Mouse (Mus musculus) forebrain, embryonic 10.5 days (tissue): Measurements from ENCODE around the gene Crat. TPM values are rescaled to one million over a fixed set of nuclear protein-coding genes. Genes with fewer than 3 reads are reported as not detected.

ENCODE experiments used
- DNase-seq: peaks from one replicate; pipeline ENCODE4 v3.0.0-alpha.2; 2017; ENCODE audit warnings: low spot score; ENCODE audit errors: extremely low spot score
- H3K27ac ChIP-seq: fragments of 300-500 bp; sonication (generic); 2 replicates; pipeline ENCODE4 v1.5.1; 2016; ENCODE audit warnings: mild to moderate bottlenecking
- H3K27me3 ChIP-seq: fragments of 300-500 bp; sonication (generic); 2 replicates; pipeline ENCODE4 v1.6.1; 2016; ENCODE audit warnings: mild to moderate bottlenecking; ENCODE audit not compliant: poor library complexity, severe bottlenecking
- H3K36me3 ChIP-seq: fragments of 300-500 bp; sonication (generic); replicated peaks from 2 replicates; pipeline ENCODE4 v1.6.1; 2016; ENCODE audit warnings: mild to moderate bottlenecking, moderate library complexity
- H3K4me1 ChIP-seq: fragments of 300-500 bp; sonication (generic); 2 replicates; pipeline ENCODE4 v1.6.1; 2016
- H3K4me3 ChIP-seq: fragments of 300-500 bp; sonication (generic); 2 replicates; pipeline ENCODE4 v1.5.1; 2016; ENCODE audit warnings: mild to moderate bottlenecking, moderate library complexity
- H3K9me3 ChIP-seq: fragments of 300-500 bp; sonication (generic); 2 replicates; pipeline ENCODE4 v1.6.1; 2016; ENCODE audit warnings: mild to moderate bottlenecking, moderate library complexity
- WGBS: fragments of 180-500 bp; shearing (Covaris S2); methylation state at CpG from one replicate; pipeline ENCODE4 v1.1.7; 2016; 5-methylcytosine and 5-hydroxymethylcytosine counted together
- polyA plus RNA-seq: library from polyadenylated mRNA; unstranded; fragments of >200 nt; fragmentation: Nextera tagmentation; extraction: Ambion mirVana; gene quantifications from 2 replicates; pipeline ENCODE4 v1.2.1, GENCODE M21; 2016

Crat gene
- polyA plus RNA-seq, 1 experiment from 2014 or later = 23.6 TPM

- peaks cover 86% of the 10 kb centered on the region for H3K36me3 ChIP-seq
- 85% methylated on average over 10 of the region's 10 CpGs for WGBS
- peaks cover 13% of the 10 kb centered on the region for H3K9me3 ChIP-seq
- no peak overlapping the region for H3K4me3 ChIP-seq
- DNase-seq = no peak
- H3K27me3 ChIP-seq = no peaks in the 10 kb centered on the region
- peaks cover 54% of the 10 kb centered on the region for H3K4me1 ChIP-seq
- peak overlapping the region; percentile 97 for H3K27ac ChIP-seq
These were observed 31.5 kb upstream of the Crat start for GRCm38 (mm10) chr2:30446891-30447826.

DNA sequence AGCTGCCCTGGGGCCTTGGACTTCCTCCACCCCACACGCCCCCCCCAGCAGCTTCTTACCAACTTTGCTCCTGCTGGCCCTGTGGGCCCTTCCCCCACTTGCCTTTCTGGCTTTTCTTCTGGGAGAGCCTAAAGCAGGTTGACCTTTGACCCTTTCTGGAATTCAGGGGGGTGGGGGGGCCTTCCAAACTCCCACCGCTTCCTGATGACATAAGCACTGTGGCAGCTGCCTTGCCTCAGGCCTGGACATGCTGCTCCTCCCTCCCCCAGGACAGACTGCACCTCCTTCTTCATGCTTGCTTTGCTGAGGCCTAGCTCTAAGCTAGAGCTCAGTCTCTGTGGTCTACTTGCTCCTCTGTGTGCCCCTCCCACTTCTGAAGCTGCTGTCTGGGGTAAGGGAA, 29.7 kb upstream of the Crat start:
- H3K4me1 ChIP-seq = peaks cover 73% of the 10 kb centered on the region

DNA sequence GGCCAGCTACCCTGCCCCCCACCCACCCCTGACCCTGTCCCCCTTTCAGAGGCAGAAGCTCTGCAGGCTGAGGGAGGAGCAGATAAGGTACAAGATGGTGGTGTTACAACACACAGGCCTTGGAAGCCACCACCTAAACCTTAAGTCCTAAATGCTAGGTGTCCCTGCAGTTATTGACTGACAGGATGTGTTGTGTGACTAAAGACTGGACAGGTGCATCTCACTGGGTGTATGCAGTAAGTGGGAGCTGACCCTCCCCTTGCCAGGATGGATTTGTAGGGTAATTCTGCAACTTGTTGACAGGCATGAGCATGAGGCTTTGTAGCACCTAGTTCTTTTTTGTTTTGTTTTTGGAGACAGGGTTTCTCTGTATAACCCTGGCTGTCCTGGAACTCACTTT, 28.8 kb upstream of the Crat start:
- H3K4me1 ChIP-seq = peaks cover 78% of the 10 kb centered on the region
- H3K4me3 ChIP-seq = no peak overlapping the region
- no peak for DNase-seq
- peaks cover 81% of the 10 kb centered on the region for H3K36me3 ChIP-seq
- peaks cover 2% of the 10 kb centered on the region for H3K9me3 ChIP-seq
- peak overlapping the region; percentile 97 for H3K27ac ChIP-seq
- no peaks in the 10 kb centered on the region for H3K27me3 ChIP-seq

More for the DNA sequence above, 29.7 kb upstream of the Crat start:
- peak overlapping the region; percentile 22 for H3K4me3 ChIP-seq
- 18% methylated on average over 2 of the region's 2 CpGs for WGBS
- H3K36me3 ChIP-seq = peaks cover 81% of the 10 kb centered on the region
- H3K9me3 ChIP-seq = peaks cover 11% of the 10 kb centered on the region
- H3K27ac ChIP-seq = peak overlapping the region; percentile 97
- peak; percentile 60 for DNase-seq
- no peaks in the 10 kb centered on the region for H3K27me3 ChIP-seq

DNA sequence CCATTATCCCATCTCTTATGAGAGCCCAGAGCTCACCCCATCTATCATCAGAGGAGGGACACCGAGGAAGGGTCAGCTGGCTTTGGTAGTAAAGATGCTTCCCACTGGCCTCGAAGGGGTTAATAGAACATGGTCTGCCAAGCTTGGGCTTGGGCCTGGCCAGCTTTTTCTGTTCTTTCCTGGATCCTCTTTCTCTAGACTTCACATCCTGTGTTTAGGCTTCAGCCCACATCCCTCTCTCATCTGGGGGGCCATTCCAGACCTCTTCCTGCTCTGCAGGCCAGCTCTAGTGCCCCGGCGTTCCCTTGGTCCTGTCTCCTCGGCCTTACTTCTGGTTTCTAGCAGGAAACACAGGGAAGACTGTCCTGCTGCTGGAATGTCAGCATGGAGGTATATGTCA, 28.4 kb upstream of the Crat start:
- no peak for DNase-seq
- H3K4me3 ChIP-seq = no peak overlapping the region
- H3K27me3 ChIP-seq = no peaks in the 10 kb centered on the region
- H3K36me3 ChIP-seq = peaks cover 81% of the 10 kb centered on the region
- H3K4me1 ChIP-seq = peaks cover 78% of the 10 kb centered on the region
- H3K27ac ChIP-seq = peak overlapping the region; percentile 97
- WGBS = 84% methylated on average over 5 of the region's 5 CpGs
- no peaks in the 10 kb centered on the region; the same call in 1 of the 2 replicates for H3K9me3 ChIP-seq

DNA sequence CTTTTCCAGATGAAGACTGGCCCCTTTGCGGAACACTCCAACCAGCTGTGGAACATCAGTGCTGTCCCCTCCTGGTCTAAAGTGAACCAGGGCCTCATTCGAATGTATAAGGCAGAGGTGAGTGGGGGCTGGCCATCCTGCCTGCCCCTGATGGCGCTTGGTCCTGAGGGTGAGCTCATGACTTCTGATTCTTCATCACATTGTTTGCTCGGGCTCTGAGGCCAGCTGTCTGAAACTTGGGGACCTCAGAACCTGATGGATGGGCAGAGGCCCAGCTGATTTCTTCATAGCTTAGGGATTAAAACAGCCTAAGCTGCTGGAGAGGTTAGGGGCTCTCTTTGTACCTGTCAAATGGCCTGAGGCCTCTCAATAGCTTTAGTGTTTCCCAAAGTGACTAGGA, 27.7 kb upstream of the Crat start:
- H3K4me3 ChIP-seq = no peak overlapping the region
- peak overlapping the region; percentile 97 for H3K27ac ChIP-seq
- peaks cover 78% of the 10 kb centered on the region for H3K4me1 ChIP-seq
- no peaks in the 10 kb centered on the region for H3K27me3 ChIP-seq
- H3K9me3 ChIP-seq = no peaks in the 10 kb centered on the region
- no peak for DNase-seq
- WGBS = 72% methylated on average over 4 of the region's 4 CpGs
- peaks cover 81% of the 10 kb centered on the region for H3K36me3 ChIP-seq

GRCm38 (mm10) chr2:30442498-30442890, 26.9 kb upstream of the Crat start:
- Histone ChIP-seq H3K9me3 (no peaks in the 10 kb centered on the region), H3K4me3 (peak overlapping the region; percentile 42), H3K27ac (peak overlapping the region; percentile 97), H3K4me1 (peaks cover 76% of the 10 kb centered on the region), H3K27me3 (no peaks in the 10 kb centered on the region), H3K36me3 (peaks cover 81% of the 10 kb centered on the region)
- DNase-seq = no peak
- WGBS = 55% methylated on average over 5 of the region's 5 CpGs

DNA sequence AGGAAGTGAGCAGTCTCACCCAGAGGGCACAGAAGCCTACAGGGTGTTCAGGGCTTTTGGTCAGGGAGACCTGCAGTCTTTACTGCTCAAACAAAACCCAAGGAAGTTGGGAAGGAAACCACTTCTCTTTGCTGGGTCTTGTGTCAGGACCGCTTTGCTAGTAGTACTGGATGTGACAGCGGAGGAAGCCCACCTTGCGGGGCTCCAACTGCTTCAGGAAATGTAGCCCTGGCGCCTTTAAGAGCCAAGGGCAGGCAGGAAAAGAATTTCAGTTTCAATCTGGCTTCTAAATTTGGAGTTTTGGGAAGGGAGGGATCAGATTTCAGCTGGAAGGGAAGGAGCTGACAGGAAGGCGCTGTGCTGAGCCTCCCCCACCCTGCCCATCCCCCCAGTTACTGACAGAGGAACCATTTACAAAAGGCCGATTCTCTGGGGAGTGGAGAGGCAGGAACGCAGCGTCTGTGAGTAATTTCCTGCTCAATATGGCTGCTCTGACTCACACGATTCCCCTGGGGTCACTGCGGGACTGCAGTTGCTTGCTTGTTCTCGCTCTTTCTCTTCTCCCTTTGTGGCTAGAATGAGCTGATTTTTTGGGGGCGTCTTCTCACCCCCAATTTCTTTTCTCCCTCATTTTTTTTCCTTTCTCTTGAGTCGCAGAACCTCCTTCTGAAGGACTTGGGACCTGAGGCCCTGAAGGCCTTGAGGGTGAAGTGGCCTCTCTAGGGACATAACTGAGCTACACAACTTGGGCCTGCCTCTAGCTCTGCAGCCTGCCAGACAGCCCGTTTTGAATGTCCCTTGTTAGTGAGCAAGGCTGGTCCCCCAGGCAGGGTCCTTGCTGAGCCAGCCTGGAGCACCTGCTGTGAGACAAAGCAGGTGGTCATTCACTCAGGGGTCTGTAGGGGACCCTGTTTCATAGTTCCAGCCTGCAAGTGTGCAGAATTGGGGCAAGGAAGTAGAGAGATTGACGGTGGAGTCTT, 26.2 kb upstream of the Crat start:
- Histone ChIP-seq H3K27ac (peak overlapping the region; percentile 97), H3K4me1 (peaks cover 70% of the 10 kb centered on the region), H3K36me3 (peaks cover 81% of the 10 kb centered on the region), H3K9me3 (no peaks in the 10 kb centered on the region), H3K27me3 (no peaks in the 10 kb centered on the region), H3K4me3 (peak overlapping the region; percentile 42)
- 5% methylated on average over 15 of the region's 15 CpGs for WGBS
- peak; percentile 85 for DNase-seq

- peak; percentile 65 for DNase-seq
- Histone ChIP-seq H3K9me3 (no peaks in the 10 kb centered on the region), H3K36me3 (peaks cover 75% of the 10 kb centered on the region), H3K4me1 (peaks cover 61% of the 10 kb centered on the region), H3K27me3 (no peaks in the 10 kb centered on the region), H3K4me3 (peak overlapping the region; percentile 42), H3K27ac (peak overlapping the region; percentile 97)
- WGBS = 23% methylated on average over 12 of the region's 12 CpGs
These were observed 25.3 kb upstream of the Crat start for GRCm38 (mm10) chr2:30440701-30441517.

- no peaks in the 10 kb centered on the region for H3K9me3 ChIP-seq
- DNase-seq = peak; percentile 15
- H3K4me1 ChIP-seq = peaks cover 55% of the 10 kb centered on the region
- no peaks in the 10 kb centered on the region for H3K27me3 ChIP-seq
- H3K4me3 ChIP-seq = no peak overlapping the region
- WGBS = 82% methylated on average over 3 of the region's 3 CpGs
- peak overlapping the region; percentile 97 for H3K27ac ChIP-seq
- peaks cover 73% of the 10 kb centered on the region for H3K36me3 ChIP-seq
These were observed 24.6 kb upstream of the Crat start for GRCm38 (mm10) chr2:30440211-30440700.

DNA sequence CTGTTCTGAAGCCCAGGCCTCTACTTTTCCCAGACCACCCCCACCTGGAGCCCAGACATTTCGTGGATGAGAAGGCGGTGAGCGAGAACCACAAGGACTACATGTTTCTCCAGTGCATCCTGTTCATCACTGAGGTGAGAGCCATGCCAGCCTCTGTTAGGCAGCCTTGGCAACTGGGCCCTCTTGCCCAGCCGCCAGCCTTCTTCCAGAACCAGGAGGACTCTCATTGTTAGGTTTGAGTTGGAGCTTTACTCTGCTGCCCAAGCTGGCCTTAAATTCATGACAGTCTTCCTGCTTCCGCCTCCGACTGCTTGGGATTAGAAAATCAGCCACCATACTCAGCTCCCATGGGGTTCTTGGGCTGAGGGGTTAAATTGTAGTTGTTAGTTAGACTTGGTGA, 24.0 kb upstream of the Crat start:
- WGBS = 92% methylated on average over 6 of the region's 6 CpGs
- Histone ChIP-seq H3K4me3 (no peak overlapping the region), H3K4me1 (peaks cover 48% of the 10 kb centered on the region), H3K36me3 (peaks cover 73% of the 10 kb centered on the region), H3K27ac (peak overlapping the region; percentile 97; the same call in 1 of the 2 replicates), H3K27me3 (no peaks in the 10 kb centered on the region), H3K9me3 (no peaks in the 10 kb centered on the region)
- no peak for DNase-seq

GRCm38 (mm10) chr2:30437791-30438190, 22.2 kb upstream of the Crat start:
- no peaks in the 10 kb centered on the region for H3K27me3 ChIP-seq
- H3K9me3 ChIP-seq = no peaks in the 10 kb centered on the region
- no peak overlapping the region for H3K27ac ChIP-seq
- peaks cover 30% of the 10 kb centered on the region for H3K4me1 ChIP-seq
- H3K4me3 ChIP-seq = no peak overlapping the region
- peaks cover 73% of the 10 kb centered on the region for H3K36me3 ChIP-seq
- DNase-seq = no peak
- WGBS = 93% methylated on average over 4 of the region's 4 CpGs

DNA sequence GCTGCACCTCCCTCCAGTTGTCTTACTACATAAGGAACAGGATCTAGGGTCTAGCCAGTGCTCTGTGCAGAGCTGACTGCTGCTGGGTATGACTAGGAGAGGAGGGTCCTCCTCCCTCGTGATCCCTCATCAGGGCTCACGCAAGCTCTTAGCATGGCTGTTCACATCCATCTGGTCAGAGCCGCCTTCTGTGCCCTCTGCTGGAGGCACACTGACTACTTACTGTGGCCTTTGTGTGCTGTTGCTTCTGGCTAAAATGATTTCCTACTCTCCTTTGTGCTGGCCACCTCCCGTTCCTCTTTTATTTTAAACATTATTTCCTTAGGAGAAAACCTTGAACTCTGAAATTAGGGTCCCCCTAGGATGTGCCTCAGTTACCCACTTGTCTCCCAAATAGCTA, 21.2 kb upstream of the Crat start:
- Histone ChIP-seq H3K9me3 (no peaks in the 10 kb centered on the region), H3K27me3 (no peaks in the 10 kb centered on the region), H3K4me1 (peaks cover 20% of the 10 kb centered on the region), H3K4me3 (no peak overlapping the region), H3K27ac (no peak overlapping the region), H3K36me3 (peaks cover 82% of the 10 kb centered on the region)
- no peak for DNase-seq
- 86% methylated on average over 4 of the region's 4 CpGs for WGBS
